Mouse (Mus musculus) small intestine, adult 2 months (tissue): Measurements from ENCODE around the gene Exosc2. TPM values are rescaled to one million over a fixed set of nuclear protein-coding genes. Genes with fewer than 3 reads are reported as not detected.

Source experiments
- H3K27ac ChIP-seq: fragments of 200-500 bp; 2 replicates; pipeline ENCODE4 v1.5.1; 2012; ENCODE audit warnings: low read depth, low read length, control low read depth, inconsistent platforms; ENCODE audit not compliant: insufficient read depth
- H3K27me3 ChIP-seq: fragments of 200-500 bp; 2 replicates; pipeline ENCODE4 v1.6.1; 2012; ENCODE audit warnings: mild to moderate bottlenecking, moderate library complexity, low read length, inconsistent platforms; ENCODE audit not compliant: control insufficient read depth, insufficient read depth
- H3K36me3 ChIP-seq: fragments of 200-500 bp; 2 replicates; pipeline ENCODE4 v1.6.1; 2012; ENCODE audit warnings: mild to moderate bottlenecking, low read length, control low read depth, inconsistent platforms; ENCODE audit not compliant: control insufficient read depth, insufficient read depth
- H3K4me1 ChIP-seq: fragments of 200-500 bp; 2 replicates; pipeline ENCODE4 v1.6.1; 2012; ENCODE audit warnings: low read length, inconsistent platforms, mixed read lengths; ENCODE audit not compliant: control insufficient read depth, insufficient read depth, insufficient read length
- H3K4me3 ChIP-seq: fragments of 200-500 bp; 2 replicates; pipeline ENCODE4 v1.5.1; 2012; ENCODE audit warnings: low read depth, mild to moderate bottlenecking, control low read depth, inconsistent platforms, low read length, moderate library complexity
- CTCF ChIP-seq: fragments of 200-500 bp; IDR thresholded peaks from 2 replicates; pipeline ENCODE4 v1.5.1; 2012; ENCODE audit warnings: low read depth, mild to moderate bottlenecking, control low read depth, inconsistent platforms, low read length, moderate library complexity, mixed read lengths; ENCODE audit not compliant: insufficient replicate concordance, insufficient read length; ENCODE audit errors: extremely low read depth
- POLR2A ChIP-seq: fragments of 200-500 bp; IDR thresholded peaks from 2 replicates; pipeline ENCODE4 v1.6.1; 2012; ENCODE audit warnings: low read depth, mild to moderate bottlenecking, control low read depth, inconsistent platforms, low read length, moderate library complexity
- WGBS: fragments of 180-500 bp; shearing (Covaris S2); methylation state at CpG from one replicate; pipeline ENCODE4 v1.1.7; 2018; 5-methylcytosine and 5-hydroxymethylcytosine counted together
- polyA plus RNA-seq: library from polyadenylated mRNA; depleted of rRNA; stranded (reverse); fragments of >200 nt; gene quantifications from 2 replicates; pipeline ENCODE4 v1.2.3, GENCODE M21; 2012

Exosc2 gene
- polyA plus RNA-seq, 1 experiment = 4.0 TPM

- TF ChIP-seq CTCF (no peak), POLR2A (no peak)
- Histone ChIP-seq H3K36me3 (peaks cover 8% of the 10 kb centered on the region), H3K27ac (peak overlapping the region; percentile 98), H3K4me3 (no peak overlapping the region), H3K27me3 (no peaks in the 10 kb centered on the region), H3K4me1 (peaks cover 35% of the 10 kb centered on the region; the same call in 1 of the 2 replicates)
- WGBS = 20% methylated on average over 7 of the region's 7 CpGs
Measured at GRCm38 (mm10) chr2:31700545-31701446, 30.3 kb downstream of the Exosc2 start.

GRCm38 (mm10) chr2:31703226-31703625 lies 32.7 kb downstream of the Exosc2 start:
- Histone ChIP-seq H3K27ac (peak overlapping the region; percentile 95), H3K27me3 (no peaks in the 10 kb centered on the region), H3K4me3 (no peak overlapping the region), H3K4me1 (peaks cover 41% of the 10 kb centered on the region; the same call in 1 of the 2 replicates), H3K36me3 (no peaks in the 10 kb centered on the region; the same call in 1 of the 2 replicates)
- TF ChIP-seq CTCF = no peak

DNA sequence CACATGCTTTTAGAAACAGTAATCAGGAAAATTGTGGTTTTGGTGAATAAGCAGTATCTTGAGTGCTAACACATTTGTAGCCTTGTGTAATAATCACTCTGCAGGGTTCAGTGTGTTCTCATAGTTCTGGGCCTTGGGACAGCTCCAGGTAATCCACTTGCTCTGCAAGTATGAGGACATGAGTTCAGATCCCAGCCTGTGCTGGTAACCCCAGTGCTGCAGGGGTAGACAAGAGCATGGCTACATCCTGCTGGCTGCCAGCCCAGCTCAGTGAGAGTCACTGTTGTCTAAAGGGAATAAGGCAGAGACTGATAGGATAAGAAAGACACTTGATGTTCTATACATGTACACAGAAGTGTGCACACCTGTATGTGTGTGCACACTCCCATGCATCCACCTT lies 35.4 kb downstream of the Exosc2 start:
- TF ChIP-seq CTCF = no peak
- no peak for TF ChIP-seq POLR2A
- Histone ChIP-seq H3K27me3 (no peaks in the 10 kb centered on the region), H3K4me1 (peaks cover 29% of the 10 kb centered on the region; the same call in 1 of the 2 replicates), H3K36me3 (no peaks in the 10 kb centered on the region), H3K4me3 (no peak overlapping the region), H3K27ac (peak overlapping the region; percentile 11)

- 25% methylated on average over 2 of the region's 2 CpGs for WGBS
- Histone ChIP-seq H3K36me3 (peaks cover under 1% of the 10 kb centered on the region; the same call in 1 of the 2 replicates), H3K4me3 (no peak overlapping the region), H3K27me3 (no peaks in the 10 kb centered on the region), H3K4me1 (peaks cover 25% of the 10 kb centered on the region; the same call in 1 of the 2 replicates), H3K27ac (peak overlapping the region; percentile 50)
- no peak for TF ChIP-seq CTCF
- no peak for TF ChIP-seq POLR2A
Measured at GRCm38 (mm10) chr2:31706531-31706930, 36.0 kb downstream of the Exosc2 start.

DNA sequence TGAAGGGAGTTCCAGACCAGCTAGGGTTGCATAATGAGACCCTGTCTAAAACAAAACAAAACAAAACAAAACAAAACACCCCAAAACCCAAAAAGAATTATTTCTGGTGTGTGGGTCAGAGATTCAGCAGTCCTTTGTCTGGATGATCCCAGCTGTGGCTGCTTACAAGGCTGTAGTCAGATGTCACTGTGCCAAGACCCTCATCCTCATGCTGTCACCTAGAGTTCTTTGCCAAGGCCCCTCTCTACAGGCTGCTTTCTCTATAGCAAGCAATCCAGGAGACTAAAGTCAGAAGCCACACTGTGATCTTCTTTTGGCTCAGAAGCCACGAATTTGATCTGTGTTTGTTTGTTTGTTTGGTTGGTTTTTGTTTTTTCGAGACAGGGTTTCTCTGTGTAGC lies 42.2 kb downstream of the Exosc2 start:
- 80% methylated on average over 2 of the region's 2 CpGs for WGBS
- Histone ChIP-seq H3K36me3 (peaks cover 9% of the 10 kb centered on the region; the same call in 1 of the 2 replicates), H3K27me3 (no peaks in the 10 kb centered on the region), H3K4me1 (no peaks in the 10 kb centered on the region), H3K4me3 (no peak overlapping the region), H3K27ac (no peak overlapping the region)
- no peak for TF ChIP-seq POLR2A
- no peak for TF ChIP-seq CTCF

- TF ChIP-seq CTCF (no peak), POLR2A (no peak)
- H3K36me3 ChIP-seq = peaks cover 9% of the 10 kb centered on the region; the same call in 1 of the 2 replicates
- peaks cover 3% of the 10 kb centered on the region; the same call in 1 of the 2 replicates for H3K4me1 ChIP-seq
- 76% methylated on average over 3 of the region's 3 CpGs for WGBS
- no peak overlapping the region for H3K4me3 ChIP-seq
- H3K27ac ChIP-seq = no peak overlapping the region
- no peaks in the 10 kb centered on the region for H3K27me3 ChIP-seq
Measured at GRCm38 (mm10) chr2:31713813-31714212, 43.3 kb downstream of the Exosc2 start.

- Histone ChIP-seq H3K4me3 (no peak overlapping the region), H3K27ac (no peak overlapping the region), H3K4me1 (peaks cover 6% of the 10 kb centered on the region; the same call in 1 of the 2 replicates), H3K27me3 (no peaks in the 10 kb centered on the region), H3K36me3 (peaks cover 9% of the 10 kb centered on the region; the same call in 1 of the 2 replicates)
- 97% methylated on average over 4 of the region's 4 CpGs for WGBS
- TF ChIP-seq POLR2A (no peak), CTCF (no peak)
Measured at GRCm38 (mm10) chr2:31714780-31715179, 44.3 kb downstream of the Exosc2 start.
